24 mouse cellular contexts compared by ENCODE assay signal in the genomic region with DNA sequence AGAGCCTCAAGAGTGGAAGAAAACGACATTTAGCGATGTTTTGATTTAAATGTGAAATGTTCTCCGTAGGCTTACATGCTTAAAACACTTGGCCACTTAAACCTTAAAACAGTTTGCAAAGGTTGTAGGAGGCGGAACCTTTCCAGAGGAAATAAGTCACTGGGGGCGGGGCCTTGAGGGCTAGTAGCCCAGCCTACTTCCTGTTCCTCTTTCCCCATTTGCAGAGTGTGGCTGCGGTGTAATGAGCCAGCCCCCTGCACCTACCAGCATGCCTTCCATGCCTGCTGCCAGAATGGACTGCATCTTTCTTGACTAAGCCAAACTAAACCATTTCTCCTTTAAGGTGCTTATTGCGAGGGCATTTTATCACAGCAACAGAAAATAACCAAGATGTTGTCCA.
A peak's percentile ranks its signal among the peaks of the same experiment; 100 is the strongest.
DNase-seq lines count a peak whose midpoint lies in the region; ATAC-seq and TF ChIP-seq lines count a peak whose summit lies in the region.
"Had no signal": no experiment of that assay in that cellular context is flagged by ENCODE, and none has a peak within 500 bp of the region (broad histone marks: within the 10 kb centered on the region; RNA-seq: fewer than 3 reads in every experiment).

No protein-coding gene starts in this region.

- H3K27ac ChIP-seq in liver, postnatal 0 days (ENCODE audit: low read depth) = no peak overlapping the region
- no peak overlapping the region for H3K27ac ChIP-seq in liver, embryonic 12.5 days
- H3K27ac ChIP-seq: embryonic facial prominence, embryonic 13.5 days; forebrain, embryonic 15.5 days; kidney, postnatal 0 days; layer of hippocampus, adult 2 months; limb, embryonic 15.5 days; midbrain, embryonic 15.5 days had no signal

- TF ChIP-seq EP300 in liver, postnatal 0 days (IDR thresholded peaks at IDR 0.05; ENCODE audit: low read depth) = no peak

- no peaks in the 10 kb centered on the region for H3K9me3 ChIP-seq in liver, postnatal 0 days (ENCODE audit: low read length)
- H3K9me3 ChIP-seq in liver, embryonic 12.5 days (replicated peaks) = no peaks in the 10 kb centered on the region
- H3K9me3 ChIP-seq: embryonic facial prominence, embryonic 13.5 days; forebrain, embryonic 15.5 days; limb, embryonic 15.5 days; midbrain, embryonic 15.5 days had no signal

- TF ChIP-seq CTCF in liver, postnatal 0 days (IDR thresholded peaks at IDR 0.05; ENCODE audit: low read depth) = no peak

- no peak overlapping the region for H3K4me2 ChIP-seq in liver, postnatal 0 days (ENCODE audit: low read depth, low read length)
- no peak overlapping the region for H3K4me2 ChIP-seq in liver, embryonic 12.5 days
- H3K4me2 ChIP-seq: embryonic facial prominence, embryonic 13.5 days; forebrain, embryonic 15.5 days; heart, embryonic 11.5 days; limb, embryonic 15.5 days; midbrain, embryonic 15.5 days had no signal

- 71% methylated on average over 7 of the region's 7 CpGs for WGBS in liver, postnatal 0 days (ENCODE audit: insufficient replicate concordance)
- WGBS in liver, embryonic 12.5 days (ENCODE audit: insufficient replicate concordance) = 65% methylated on average over 7 of the region's 7 CpGs

- no peak for ATAC-seq in liver, postnatal 0 days
- no peak for ATAC-seq in liver, embryonic 12.5 days
- ATAC-seq in granulocyte monocyte progenitor cell, adult 5-6 weeks (replicated peaks; ENCODE audit: poor library complexity, severe bottlenecking) = peak; percentile 100
- ATAC-seq in neutrophil, adult 5-6 weeks (ENCODE audit: extremely low read depth, insufficient number of reproducible peaks, low FRiP score, poor library complexity, severe bottlenecking) = peak; percentile 94
- ATAC-seq: forebrain, embryonic 15.5 days; hindbrain, embryonic 16.5 days; midbrain, embryonic 15.5 days had no signal

- H3K4me3 ChIP-seq in liver, postnatal 0 days (ENCODE audit: low read depth, low read length) = no peak overlapping the region
- H3K4me3 ChIP-seq in liver, embryonic 12.5 days = no peak overlapping the region
- H3K4me3 ChIP-seq: embryonic facial prominence, embryonic 13.5 days; forebrain, embryonic 15.5 days; layer of hippocampus, adult 2 months; limb, embryonic 15.5 days; megakaryocyte, embryonic 14.5 days; midbrain, embryonic 15.5 days had no signal

- no peaks in the 10 kb centered on the region for H3K36me3 ChIP-seq in liver, postnatal 0 days (replicated peaks; ENCODE audit: insufficient read depth, low read length)
- no peaks in the 10 kb centered on the region for H3K36me3 ChIP-seq in liver, embryonic 12.5 days
- H3K36me3 ChIP-seq: embryonic facial prominence, embryonic 13.5 days; forebrain, embryonic 15.5 days; limb, embryonic 15.5 days; midbrain, embryonic 15.5 days had no signal

- no peak overlapping the region for H3K9ac ChIP-seq in liver, postnatal 0 days (replicated peaks)
- no peak overlapping the region for H3K9ac ChIP-seq in liver, embryonic 12.5 days
- H3K9ac ChIP-seq: embryonic facial prominence, embryonic 13.5 days; forebrain, embryonic 15.5 days; limb, embryonic 15.5 days; midbrain, embryonic 15.5 days had no signal

- peak; percentile 34 for DNase-seq in liver, postnatal 0 days
- DNase-seq in ES-CJ7 (ENCODE audit: low read depth, low spot score) = peak; percentile 60
- no peak for DNase-seq in cerebellum, postnatal 4 days (ENCODE audit: low spot score in 2 of 2)
- no peak for DNase-seq in layer of hippocampus, postnatal 36 days
- no peak for DNase-seq in adrenal gland, adult (ENCODE audit: inconsistent age in 2 of 2, low spot score in 1 of 2)
- DNase-seq: cerebellum, adult 8-10 months; gastrocnemius, postnatal 36 days; heart, postnatal 10 days; kidney, adult 11 months; lung, postnatal 10 days; retina, postnatal 1 day; thymus, postnatal 36 days had no signal

- H3K27me3 ChIP-seq in liver, postnatal 0 days (ENCODE audit: insufficient read depth, low read length) = no peaks in the 10 kb centered on the region
- no peaks in the 10 kb centered on the region for H3K27me3 ChIP-seq in liver, embryonic 12.5 days (replicated peaks)
- H3K27me3 ChIP-seq: embryonic facial prominence, embryonic 13.5 days; forebrain, embryonic 15.5 days; limb, embryonic 15.5 days; megakaryocyte, embryonic 14.5 days; midbrain, embryonic 15.5 days had no signal

- H3K4me1 ChIP-seq in liver, postnatal 0 days (ENCODE audit: insufficient read depth) = no peaks in the 10 kb centered on the region
- H3K4me1 ChIP-seq in liver, embryonic 12.5 days = no peaks in the 10 kb centered on the region
- H3K4me1 ChIP-seq: forebrain, embryonic 15.5 days; limb, embryonic 15.5 days; megakaryocyte, embryonic 14.5 days; midbrain, embryonic 15.5 days had no signal

Comparison
In these comparisons a context has a peak if more than half of its experiments do, and no peak if none do; other contexts are left out.
1. ATAC-seq: peak in granulocyte monocyte progenitor cell, adult 5-6 weeks (single experiment) and neutrophil, adult 5-6 weeks (single experiment); none in liver, postnatal 0 days (single experiment) and liver, embryonic 12.5 days (single experiment).
2. DNase-seq: peak in liver, postnatal 0 days (single experiment) and ES-CJ7 (single experiment); none in cerebellum, postnatal 4 days (0 of 2), layer of hippocampus, postnatal 36 days (0 of 2) and adrenal gland, adult (0 of 2).